10 mouse cellular contexts compared by ENCODE assay signal in genomic region chr9:111273958-111274357, GRCm38 (mm10). TPM values are rescaled to one million over a fixed set of nuclear protein-coding genes. Genes with fewer than 3 reads are reported as not detected.
DNase-seq lines count a peak whose midpoint lies in the region; ATAC-seq and TF ChIP-seq lines count a peak whose summit lies in the region.
"Had no signal": no experiment of that assay in that cellular context is flagged by ENCODE, and none has a peak within 500 bp of the region (broad histone marks: within the 10 kb centered on the region; RNA-seq: fewer than 3 reads in every experiment).

No protein-coding gene starts in this region.

- DNase-seq in heart, adult 2 months = no peak
- no peak for DNase-seq in heart, adult 8-10 months (ENCODE audit: low spot score)
- no peak for DNase-seq in neural tube, embryonic 11.5 days (ENCODE audit: low spot score)
- no peak for DNase-seq in neural tube, embryonic 10.5 days (ENCODE audit: extremely low spot score, low spot score)
- DNase-seq in spleen, postnatal 10 days (ENCODE audit: low spot score in 2 of 2) = no peak
- DNase-seq in layer of hippocampus, adult 8-10 months (ENCODE audit: low spot score in 2 of 2) = no peak
- DNase-seq: cerebellum, adult 18-20 months had no signal

- no peak for TF ChIP-seq POLR2A in heart, adult 2 months (IDR thresholded peaks at IDR 0.05; ENCODE audit: insufficient read depth, low read depth, low read length)

- TF ChIP-seq CTCF in heart, adult 2 months (IDR thresholded peaks at IDR 0.05) = no peak

- H3K4me1 ChIP-seq in heart, adult 2 months (ENCODE audit: control insufficient read depth, insufficient read depth, low read length) = peaks cover 15% of the 10 kb centered on the region
- H3K4me1 ChIP-seq in neural tube, embryonic 11.5 days (ENCODE audit: control insufficient read depth, insufficient read depth, low read length) = peaks cover 24% of the 10 kb centered on the region
- H3K4me1 ChIP-seq in liver, embryonic 15.5 days (replicated peaks) = peaks cover 55% of the 10 kb centered on the region

- TF ChIP-seq EP300 in heart, adult 2 months (IDR thresholded peaks at IDR 0.05; ENCODE audit: insufficient read depth, low read depth, low read length) = no peak

- H3K79me2 ChIP-seq in heart, adult 2 months (replicated peaks; ENCODE audit: control insufficient read depth, insufficient read depth, low read length) = peaks cover 5% of the 10 kb centered on the region

- no peak overlapping the region for H3K9ac ChIP-seq in heart, adult 2 months (ENCODE audit: low read depth, low read length)
- H3K9ac ChIP-seq in neural tube, embryonic 11.5 days (ENCODE audit: low read length) = no peak overlapping the region
- no peak overlapping the region for H3K9ac ChIP-seq in liver, embryonic 15.5 days

- intact Hi-C loops in heart, adult 2 months (cut with DNase I) = loop anchor here (10.0 kb wide), 1 partner anchor 869 kb away; the partner anchor contains the start of gene Ptpn23

- peaks cover 52% of the 10 kb centered on the region for H3K36me3 ChIP-seq in heart, adult 2 months (ENCODE audit: control insufficient read depth, insufficient read depth, low read length)
- H3K36me3 ChIP-seq in neural tube, embryonic 11.5 days (ENCODE audit: control insufficient read depth, insufficient read depth, low read length) = no peaks in the 10 kb centered on the region
- peaks cover 28% of the 10 kb centered on the region for H3K36me3 ChIP-seq in liver, embryonic 15.5 days (replicated peaks)

- no peak overlapping the region for H3K27ac ChIP-seq in heart, adult 2 months
- no peak overlapping the region for H3K27ac ChIP-seq in neural tube, embryonic 11.5 days (ENCODE audit: low read depth, low read length)
- no peak overlapping the region for H3K27ac ChIP-seq in liver, embryonic 15.5 days (replicated peaks)

- H3K27me3 ChIP-seq in heart, adult 2 months (ENCODE audit: control insufficient read depth, insufficient read depth, low read length) = no peaks in the 10 kb centered on the region
- no peaks in the 10 kb centered on the region for H3K27me3 ChIP-seq in neural tube, embryonic 11.5 days (ENCODE audit: control insufficient read depth, insufficient read depth, low read length)
- no peaks in the 10 kb centered on the region for H3K27me3 ChIP-seq in liver, embryonic 15.5 days

- H3K4me2 ChIP-seq in neural tube, embryonic 11.5 days (ENCODE audit: low read depth) = peak overlapping the region; percentile 89
- H3K4me2 ChIP-seq in liver, embryonic 15.5 days = peak overlapping the region; percentile 82

- WGBS in heart, adult 2 months = 37% methylated on average over 1 of the region's 1 CpGs
- 89% methylated on average over 1 of the region's 1 CpGs for WGBS in neural tube, embryonic 11.5 days
- WGBS in liver, embryonic 15.5 days (ENCODE audit: insufficient replicate concordance) = 79% methylated on average over 1 of the region's 1 CpGs

- H3K9me3 ChIP-seq in neural tube, embryonic 11.5 days (ENCODE audit: control insufficient read depth, low read length) = no peaks in the 10 kb centered on the region
- no peaks in the 10 kb centered on the region for H3K9me3 ChIP-seq in liver, embryonic 15.5 days (replicated peaks)

- H3K4me3 ChIP-seq in heart, adult 2 months = peak overlapping the region; percentile 73
- no peak overlapping the region for H3K4me3 ChIP-seq in neural tube, embryonic 11.5 days (ENCODE audit: low read depth, low read length)
- peak overlapping the region; percentile 78 for H3K4me3 ChIP-seq in liver, embryonic 15.5 days (replicated peaks)

- no peak for ATAC-seq in neural tube, embryonic 11.5 days (ENCODE audit: insufficient read depth, low FRiP score, low TSS enrichment)
- ATAC-seq in liver, embryonic 15.5 days (ENCODE audit: insufficient read depth) = no peak
- ATAC-seq in inflammation-experienced regulatory T-cells, adult 6 months = no peak

RNA-seq across cellular contexts. Expression of gene Epm2aip1, which starts 2.2 kb away (rescaled TPM):
- 10 to 100 TPM; 20.3 to 23.8 TPM for total RNA-seq in heart, adult 2 months (2021)
- polyA plus RNA-seq in heart, adult 2 months (2012; rRNA removed) = 8.9 and 19.2 TPM in 2 replicates
- total RNA-seq in heart, adult 8-10 months (2022) = 10 to 100 TPM; 24.1 to 25.4 (median 24.9) TPM
- 45.4 and 47.8 TPM in 2 replicates for polyA plus RNA-seq in neural tube, embryonic 11.5 days (2014; fragmentation: Nextera tagmentation; extraction: Ambion mirVana)
- polyA plus RNA-seq in liver, embryonic 15.5 days (2015; fragmentation: Nextera tagmentation; extraction: Ambion mirVana) = 6.6 and 7.2 TPM in 2 replicates
- 10 to 100 TPM; 70.6 to 89.2 (median 80.9) TPM for total RNA-seq in layer of hippocampus, adult 8-10 months (2022)
- 1 to 10 TPM; 5.0 to 9.3 (median 8.6) TPM for polyA plus RNA-seq in inflammation-experienced regulatory T-cells, adult 6 months (2017; shearing (Covaris generic))

RNA-seq across cellular contexts. Expression of gene Mlh1, which starts 2.4 kb away (rescaled TPM):
- 1 to 10 TPM; 6.1 to 7.1 TPM for total RNA-seq in heart, adult 2 months (2021)
- 12.6 and 12.9 TPM in 2 replicates for polyA plus RNA-seq in heart, adult 2 months (2012; rRNA removed)
- 1 to 10 TPM; 5.1 to 9.6 (median 7.6) TPM for total RNA-seq in heart, adult 8-10 months (2022)
- 43.9 and 48.6 TPM in 2 replicates for polyA plus RNA-seq in neural tube, embryonic 11.5 days (2014; fragmentation: Nextera tagmentation; extraction: Ambion mirVana)
- polyA plus RNA-seq in liver, embryonic 15.5 days (2015; fragmentation: Nextera tagmentation; extraction: Ambion mirVana) = 21.4 and 23.6 TPM in 2 replicates
- 10 to 100 TPM; 13.5 to 18.4 (median 15.3) TPM for total RNA-seq in layer of hippocampus, adult 8-10 months (2022)
- polyA plus RNA-seq in inflammation-experienced regulatory T-cells, adult 6 months (2017; shearing (Covaris generic)) = 10 to 100 TPM in 2 of 3 experiments, 1 to 10 TPM in 1; 8.7 to 27.4 (median 14.4) TPM

RNA-seq across cellular contexts. Expression of gene Trank1, which starts 37.6 kb away (rescaled TPM):
- total RNA-seq in heart, adult 2 months (2021) = not detected
- 0.04 and 0.06 TPM in 2 replicates for polyA plus RNA-seq in heart, adult 2 months (2012; rRNA removed)
- under 1 TPM in 1 of 4 experiments, not detected in 3; 0.16 TPM for total RNA-seq in heart, adult 8-10 months (2022)
- polyA plus RNA-seq in neural tube, embryonic 11.5 days (2014; fragmentation: Nextera tagmentation; extraction: Ambion mirVana) = 0.16 and 0.34 TPM in 2 replicates
- 0.06 TPM in 1 of 2 replicates, not detected in the other for polyA plus RNA-seq in liver, embryonic 15.5 days (2015; fragmentation: Nextera tagmentation; extraction: Ambion mirVana)
- total RNA-seq in layer of hippocampus, adult 8-10 months (2022) = 100 to 1,000 TPM; 194 to 269 (median 224) TPM
- polyA plus RNA-seq in inflammation-experienced regulatory T-cells, adult 6 months (2017; shearing (Covaris generic)) = not detected
- polyA plus RNA-seq: C2C12 had no signal
